Mouse (Mus musculus) urinary bladder, postnatal 36 days (tissue): ENCODE data around the gene Tlx1.

Experiments used
- DNase-seq, 2 experiments: peaks; one replicate each; pipeline ENCODE4 v3.0.0; 2022; ENCODE audit warnings: low spot score in 2 of 2, mixed read lengths in 1 of 2

The Tlx1 gene

GRCm38 (mm10) chr19:45150490-45151181 lies at the start of gene Tlx1:
Gene Tlx1 (plus strand): TSS chr19:45150680.
- no peak for DNase-seq

DNA sequence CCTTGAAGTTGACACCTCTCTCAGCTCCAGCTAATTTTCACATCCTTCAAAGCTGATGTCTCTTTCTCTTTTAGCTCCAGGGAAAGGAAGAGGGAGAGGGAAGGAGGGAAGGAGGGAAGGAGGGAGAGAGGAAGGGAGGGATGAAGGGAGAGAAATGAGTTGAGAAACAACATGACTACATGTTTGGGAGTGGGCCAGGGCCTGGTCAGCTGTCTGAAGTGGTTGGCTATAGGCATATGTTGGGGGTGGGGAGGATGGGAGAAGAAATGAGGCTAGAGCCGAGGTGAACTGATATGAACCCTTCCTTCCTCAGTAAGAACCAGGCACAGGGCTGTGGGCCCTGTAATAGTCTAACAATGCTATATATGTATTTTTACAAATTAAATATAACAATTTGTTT lies 44.9 kb upstream of the Tlx1 start:
- DNase-seq: no peak

- no peak for DNase-seq
These were observed 43.8 kb upstream of the Tlx1 start for GRCm38 (mm10) chr19:45106689-45107088.

DNA sequence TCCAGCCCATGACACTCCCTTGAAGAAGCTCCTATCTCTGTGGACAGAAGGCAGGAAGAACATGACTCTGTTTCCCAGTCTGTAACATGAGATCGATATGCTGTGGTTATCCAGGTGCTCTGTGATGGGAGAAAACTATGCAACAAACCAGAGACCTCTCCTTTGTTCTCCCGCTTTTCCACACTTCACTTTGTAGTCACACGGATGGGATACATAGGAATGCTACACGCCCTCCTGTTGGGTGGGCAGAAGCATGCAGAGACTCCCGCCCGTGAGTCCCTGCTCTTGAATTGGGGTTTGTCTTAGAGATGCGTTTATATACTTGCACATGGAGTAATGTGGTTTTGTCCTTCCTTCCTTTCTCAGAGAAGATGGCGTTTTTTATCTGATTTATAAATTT lies 39.8 kb upstream of the Tlx1 start:
- no peak for DNase-seq

DNA sequence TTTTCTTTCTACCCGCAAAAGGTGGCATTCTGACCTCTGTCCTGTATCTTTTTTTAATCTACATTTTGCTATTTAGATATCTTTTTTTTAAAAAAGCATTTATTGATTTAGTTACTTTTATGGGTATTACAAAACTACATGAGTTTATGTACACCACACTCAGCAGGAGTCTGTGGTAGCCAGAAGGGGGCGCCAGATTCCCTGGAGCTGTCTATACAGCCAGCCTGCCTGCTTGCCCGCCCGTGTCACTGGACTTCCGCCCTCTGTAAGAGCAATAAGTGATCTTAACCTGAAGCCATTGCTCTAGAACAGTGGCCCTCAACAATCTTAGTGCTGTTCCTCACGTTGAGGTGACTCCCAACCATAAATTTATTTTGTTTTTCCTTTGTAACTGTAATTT lies 38.0 kb upstream of the Tlx1 start:
- no peak for DNase-seq

GRCm38 (mm10) chr19:45113791-45114460 lies 36.6 kb upstream of the Tlx1 start:
- no peak for DNase-seq

- DNase-seq: no peak
These were observed 35.7 kb upstream of the Tlx1 start for GRCm38 (mm10) chr19:45114772-45115171.

DNA sequence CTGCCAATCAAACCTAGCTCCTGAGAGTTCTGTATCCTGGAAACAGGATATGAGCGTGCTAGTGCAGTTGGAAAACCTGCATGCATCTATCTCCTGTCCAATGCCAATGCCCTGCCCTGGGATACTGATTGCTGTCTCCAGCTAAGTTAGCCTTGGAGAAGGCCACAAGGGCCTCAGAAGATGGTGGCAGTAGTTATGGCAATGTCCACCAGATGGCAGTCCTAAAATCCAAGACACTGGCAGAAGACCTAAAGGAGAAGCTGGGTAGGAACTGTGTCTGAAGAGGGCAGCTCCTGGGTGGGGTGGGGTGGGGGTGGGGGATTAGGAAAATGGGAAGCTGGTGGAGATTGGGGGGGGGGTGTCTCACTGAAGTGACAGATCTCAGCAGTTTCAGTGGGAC lies 33.7 kb upstream of the Tlx1 start:
- peak; percentile 27 to 36 for DNase-seq

DNA sequence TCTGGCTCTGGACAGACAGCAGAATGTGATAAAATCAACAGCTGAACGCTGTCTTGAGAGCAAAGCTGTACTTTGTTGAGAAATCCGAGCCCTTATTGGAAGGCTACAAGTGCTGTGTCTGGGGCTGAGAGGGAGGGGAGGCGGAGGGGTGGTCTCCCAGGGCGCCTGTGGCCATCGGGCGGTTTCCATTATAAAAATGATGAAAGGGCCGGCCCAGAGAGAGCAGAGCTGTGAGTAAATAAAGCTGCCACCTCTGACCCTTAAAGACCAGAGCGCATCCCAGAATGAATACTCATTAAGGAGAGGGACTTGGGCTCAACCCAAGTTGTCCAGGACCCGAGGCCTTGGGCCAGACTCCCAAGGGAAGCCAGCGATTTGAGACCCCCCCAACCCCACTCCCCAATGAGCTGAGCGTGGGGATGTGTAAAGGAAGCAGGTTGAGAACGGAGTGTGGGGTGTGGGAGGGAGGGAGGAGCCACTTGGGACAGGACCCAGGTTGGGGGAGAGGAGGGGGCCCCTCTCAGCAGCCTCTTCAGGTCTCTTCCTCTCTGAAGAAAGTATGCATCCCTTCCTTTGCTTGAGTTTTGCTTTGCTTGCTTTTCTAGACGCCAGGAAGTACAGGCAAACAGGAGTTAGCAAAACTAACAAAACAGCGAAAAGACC lies 18.4 kb upstream of the Tlx1 start:
- DNase-seq: peak in 1 of 2 experiments; percentile 26

GRCm38 (mm10) chr19:45142531-45142930 lies 7.9 kb upstream of the Tlx1 start:
- no peak for DNase-seq

GRCm38 (mm10) chr19:45143214-45143895 lies 7.1 kb upstream of the Tlx1 start:
- no peak for DNase-seq

GRCm38 (mm10) chr19:45147071-45147470 lies 3.4 kb upstream of the Tlx1 start:
- DNase-seq: no peak

- DNase-seq: no peak
These were observed 1.1 kb downstream of the Tlx1 start for GRCm38 (mm10) chr19:45151361-45152182.

- DNase-seq: no peak
These were observed 1.7 kb downstream of the Tlx1 start for GRCm38 (mm10) chr19:45152183-45152650.

GRCm38 (mm10) chr19:45153311-45154058 lies 3.0 kb downstream of the Tlx1 start:
- DNase-seq: no peak

DNA sequence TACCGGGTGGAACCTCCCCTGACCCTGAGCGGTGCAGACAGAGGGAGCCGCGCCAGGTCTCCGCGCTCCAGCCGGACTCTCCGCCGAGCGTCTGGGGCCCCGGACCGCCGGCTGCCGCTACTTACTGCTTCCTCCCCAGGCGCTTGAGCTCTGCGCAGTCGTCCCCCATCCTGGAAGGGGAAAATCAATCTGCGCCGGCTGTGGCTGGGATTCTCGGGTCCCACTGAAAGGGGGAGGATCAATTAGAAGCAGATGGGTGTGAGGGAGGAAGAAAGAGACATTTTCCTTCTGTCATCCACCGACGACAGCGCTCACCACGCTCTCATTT lies 3.5 kb downstream of the Tlx1 start:
- no peak for DNase-seq

DNA sequence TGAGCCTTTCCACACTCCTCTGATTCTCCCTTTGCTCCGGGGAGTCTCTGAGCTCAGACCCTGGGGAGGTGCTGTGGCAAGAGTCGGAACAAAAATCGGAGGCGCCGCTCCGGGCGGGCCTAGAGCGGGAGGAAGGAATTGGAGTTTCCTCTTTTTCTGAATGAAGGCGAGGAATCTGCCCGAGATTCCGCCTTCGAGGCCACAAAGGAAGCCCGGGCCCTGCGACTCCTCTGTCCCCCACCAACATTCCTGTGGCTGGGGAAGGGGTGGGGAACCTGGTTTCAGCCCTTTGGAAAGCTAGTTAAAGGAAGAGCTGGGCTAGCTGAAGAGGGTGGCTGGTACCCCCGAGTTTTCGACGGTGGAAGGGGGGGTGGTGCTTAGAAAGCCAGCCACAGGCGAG lies 4.0 kb downstream of the Tlx1 start:
- no peak for DNase-seq

DNA sequence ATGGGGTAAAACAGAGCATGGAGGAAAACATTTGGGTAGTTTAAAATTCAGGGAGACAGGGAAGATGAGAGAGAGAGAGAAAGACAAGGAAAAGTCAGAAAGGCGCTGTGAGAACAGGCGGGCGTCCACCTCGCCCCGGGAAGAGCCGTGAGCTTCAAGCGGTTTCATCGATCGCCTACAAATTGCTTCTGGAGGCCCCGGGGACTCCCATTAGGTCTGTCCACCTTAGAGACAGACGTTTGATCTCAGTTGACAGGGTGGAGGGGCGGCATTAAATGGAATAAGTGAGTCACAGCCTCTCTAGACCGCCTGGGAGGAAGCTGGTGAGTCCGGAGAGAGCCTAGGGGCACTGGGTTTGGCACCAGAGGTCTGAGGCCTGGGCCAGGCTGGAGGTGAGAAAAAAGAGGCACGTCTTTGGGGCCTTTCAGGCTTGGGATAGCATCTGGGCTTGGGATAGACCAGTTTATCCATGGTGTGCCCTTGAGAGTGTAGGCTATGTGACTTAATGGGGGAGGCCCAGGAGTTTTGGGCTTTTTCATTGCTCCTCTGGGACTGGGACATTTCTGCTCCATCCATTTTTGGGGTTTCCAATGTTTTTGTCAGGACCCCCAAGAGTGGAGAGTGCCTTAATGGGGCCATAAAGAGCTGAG lies 4.8 kb downstream of the Tlx1 start:
- DNase-seq: no peak

- no peak for DNase-seq
These were observed 5.3 kb downstream of the Tlx1 start for GRCm38 (mm10) chr19:45155791-45156186.

GRCm38 (mm10) chr19:45156381-45156780 lies 5.9 kb downstream of the Tlx1 start:
- DNase-seq: no peak
